Mouse (Mus musculus): ENCODE results near the gene Gpm6b. TPM values are rescaled to one million over a fixed set of nuclear protein-coding genes. Genes with fewer than 3 reads are reported as not detected.

The Gpm6b gene
- 39.0 and 39.6 TPM in 2 replicates for polyA plus RNA-seq (2015; fragmentation: Nextera tagmentation; extraction: Ambion mirVana)

- Histone ChIP-seq H3K27ac (ENCODE audit: low read length) (no peak within 1 kb of the TSS), H3K36me3 (ENCODE audit: control insufficient read depth, insufficient read depth, low read length) (no peaks in the 10 kb centered on the region), H3K4me3 (replicated peaks; ENCODE audit: low read length) (peak within 1 kb of the TSS; percentile 61), H3K27me3 (ENCODE audit: control insufficient read depth, insufficient read depth, low read length) (peaks cover 6% of the 10 kb centered on the region), H3K9me3 (replicated peaks; ENCODE audit: control insufficient read depth, low read length) (no peaks in the 10 kb centered on the region), H3K4me2 (ENCODE audit: low read depth, low read length) (peak within 1 kb of the TSS; percentile 69), H3K4me1 (ENCODE audit: control insufficient read depth, insufficient read depth, low read length) (no peaks in the 10 kb centered on the region), H3K9ac (ENCODE audit: low read length) (peak within 1 kb of the TSS; percentile 70)
- WGBS = 12% methylated on average over 59 of the region's 63 CpGs
- ATAC-seq (ENCODE audit: insufficient read depth, low FRiP score) = peak; percentile 94
These were observed at the start of gene Gpm6b for GRCm38 (mm10) chrX:166238831-166239460. Gpm6b (plus strand) TSS chrX:166238911.

GRCm38 (mm10) chrX:166196327-166196726 is 42.4 kb upstream of the Gpm6b start:
- Histone ChIP-seq H3K9ac (ENCODE audit: low read length) (no peak overlapping the region), H3K9me3 (replicated peaks; ENCODE audit: control insufficient read depth, low read length) (no peaks in the 10 kb centered on the region), H3K36me3 (ENCODE audit: control insufficient read depth, insufficient read depth, low read length) (no peaks in the 10 kb centered on the region), H3K4me1 (ENCODE audit: control insufficient read depth, insufficient read depth, low read length) (no peaks in the 10 kb centered on the region), H3K27ac (ENCODE audit: low read length) (no peak overlapping the region), H3K4me3 (replicated peaks; ENCODE audit: low read length) (no peak overlapping the region), H3K4me2 (ENCODE audit: low read depth, low read length) (no peak overlapping the region), H3K27me3 (ENCODE audit: control insufficient read depth, insufficient read depth, low read length) (no peaks in the 10 kb centered on the region; the same call in 1 of the 2 replicates)
- no peak for ATAC-seq (ENCODE audit: insufficient read depth, low FRiP score)

- no peak overlapping the region for H3K27ac ChIP-seq (ENCODE audit: low read length)
These were observed 40.4 kb upstream of the Gpm6b start for GRCm38 (mm10) chrX:166198266-166198665.

DNA sequence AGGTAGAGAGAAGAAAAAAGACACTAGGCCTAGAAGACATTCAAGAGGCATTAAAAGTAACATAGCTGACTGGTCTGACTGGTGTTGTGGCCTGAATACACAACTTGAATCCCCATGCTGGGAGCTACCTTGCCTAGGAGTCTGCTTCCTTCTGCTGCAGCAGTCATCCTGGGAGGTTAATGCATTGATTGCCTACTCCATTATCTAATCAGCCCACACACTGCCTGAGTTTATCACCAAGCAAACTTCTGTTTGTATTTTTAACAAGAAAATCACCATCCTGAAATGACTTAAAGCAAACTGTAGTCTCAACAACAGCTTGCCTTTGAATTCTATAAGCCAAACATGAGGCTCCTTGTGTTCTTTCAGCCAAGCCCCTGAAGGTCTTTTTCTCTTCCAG is 38.9 kb upstream of the Gpm6b start:
- Histone ChIP-seq H3K9me3 (replicated peaks; ENCODE audit: control insufficient read depth, low read length) (no peaks in the 10 kb centered on the region), H3K4me3 (replicated peaks; ENCODE audit: low read length) (no peak overlapping the region), H3K4me1 (ENCODE audit: control insufficient read depth, insufficient read depth, low read length) (no peaks in the 10 kb centered on the region), H3K36me3 (ENCODE audit: control insufficient read depth, insufficient read depth, low read length) (no peaks in the 10 kb centered on the region), H3K9ac (ENCODE audit: low read length) (no peak overlapping the region), H3K4me2 (ENCODE audit: low read depth, low read length) (no peak overlapping the region), H3K27ac (ENCODE audit: low read length) (peak overlapping the region; percentile 23; the same call in 1 of the 2 replicates), H3K27me3 (ENCODE audit: control insufficient read depth, insufficient read depth, low read length) (no peaks in the 10 kb centered on the region; the same call in 1 of the 2 replicates)
- no peak for ATAC-seq (ENCODE audit: insufficient read depth, low FRiP score)

More at GRCm38 (mm10) chrX:166198266-166198665, 40.4 kb upstream of the Gpm6b start:
- WGBS = 51% methylated on average over 2 of the region's 2 CpGs
- Histone ChIP-seq H3K4me2 (ENCODE audit: low read depth, low read length) (no peak overlapping the region), H3K27me3 (ENCODE audit: control insufficient read depth, insufficient read depth, low read length) (no peaks in the 10 kb centered on the region; the same call in 1 of the 2 replicates), H3K9me3 (replicated peaks; ENCODE audit: control insufficient read depth, low read length) (no peaks in the 10 kb centered on the region), H3K36me3 (ENCODE audit: control insufficient read depth, insufficient read depth, low read length) (no peaks in the 10 kb centered on the region), H3K9ac (ENCODE audit: low read length) (no peak overlapping the region), H3K4me3 (replicated peaks; ENCODE audit: low read length) (no peak overlapping the region), H3K4me1 (ENCODE audit: control insufficient read depth, insufficient read depth, low read length) (no peaks in the 10 kb centered on the region)
- ATAC-seq (ENCODE audit: insufficient read depth, low FRiP score) = peak; percentile 25; the same call in 1 of the 2 replicates

- Histone ChIP-seq H3K9me3 (replicated peaks; ENCODE audit: control insufficient read depth, low read length) (no peaks in the 10 kb centered on the region), H3K9ac (ENCODE audit: low read length) (no peak overlapping the region), H3K27ac (ENCODE audit: low read length) (no peak overlapping the region), H3K4me2 (ENCODE audit: low read depth, low read length) (no peak overlapping the region), H3K4me1 (ENCODE audit: control insufficient read depth, insufficient read depth, low read length) (no peaks in the 10 kb centered on the region), H3K27me3 (ENCODE audit: control insufficient read depth, insufficient read depth, low read length) (peaks cover 2% of the 10 kb centered on the region; the same call in 1 of the 2 replicates), H3K4me3 (replicated peaks; ENCODE audit: low read length) (no peak overlapping the region), H3K36me3 (ENCODE audit: control insufficient read depth, insufficient read depth, low read length) (no peaks in the 10 kb centered on the region)
- WGBS = 71% methylated on average over 2 of the region's 2 CpGs
- no peak for ATAC-seq (ENCODE audit: insufficient read depth, low FRiP score)
These were observed 24.1 kb upstream of the Gpm6b start for GRCm38 (mm10) chrX:166214576-166214975.

DNA sequence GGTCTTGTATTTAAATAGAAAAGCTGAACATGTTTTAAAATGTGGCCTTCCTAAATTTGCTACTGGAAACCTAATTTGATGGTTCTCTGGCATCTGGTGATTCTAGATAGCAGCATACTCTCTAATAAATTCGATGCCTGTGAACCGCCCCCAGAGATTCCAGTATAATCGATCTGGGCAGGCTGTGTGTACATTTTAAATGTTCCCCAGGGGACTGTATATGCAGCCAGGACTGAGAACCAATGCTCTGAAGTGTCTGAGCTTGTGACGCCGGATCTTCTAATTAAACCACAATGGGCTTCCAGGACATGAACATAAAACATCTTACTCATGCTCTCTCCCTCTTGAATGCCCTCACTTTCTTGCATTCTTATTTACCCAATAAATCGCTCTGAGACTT is 22.5 kb upstream of the Gpm6b start:
- Histone ChIP-seq H3K4me1 (ENCODE audit: control insufficient read depth, insufficient read depth, low read length) (no peaks in the 10 kb centered on the region), H3K27ac (ENCODE audit: low read length) (no peak overlapping the region), H3K9me3 (replicated peaks; ENCODE audit: control insufficient read depth, low read length) (no peaks in the 10 kb centered on the region), H3K27me3 (ENCODE audit: control insufficient read depth, insufficient read depth, low read length) (peaks cover 2% of the 10 kb centered on the region; the same call in 1 of the 2 replicates), H3K36me3 (ENCODE audit: control insufficient read depth, insufficient read depth, low read length) (no peaks in the 10 kb centered on the region), H3K9ac (ENCODE audit: low read length) (no peak overlapping the region), H3K4me2 (ENCODE audit: low read depth, low read length) (no peak overlapping the region), H3K4me3 (replicated peaks; ENCODE audit: low read length) (no peak overlapping the region)
- 75% methylated on average over 6 of the region's 6 CpGs for WGBS
- no peak for ATAC-seq (ENCODE audit: insufficient read depth, low FRiP score)

- Histone ChIP-seq H3K27me3 (ENCODE audit: control insufficient read depth, insufficient read depth, low read length) (peaks cover 2% of the 10 kb centered on the region; the same call in 1 of the 2 replicates), H3K36me3 (ENCODE audit: control insufficient read depth, insufficient read depth, low read length) (no peaks in the 10 kb centered on the region), H3K27ac (ENCODE audit: low read length) (no peak overlapping the region), H3K4me2 (ENCODE audit: low read depth, low read length) (no peak overlapping the region), H3K9me3 (replicated peaks; ENCODE audit: control insufficient read depth, low read length) (no peaks in the 10 kb centered on the region), H3K4me1 (ENCODE audit: control insufficient read depth, insufficient read depth, low read length) (no peaks in the 10 kb centered on the region), H3K9ac (ENCODE audit: low read length) (no peak overlapping the region), H3K4me3 (replicated peaks; ENCODE audit: low read length) (no peak overlapping the region)
- 91% methylated on average over 8 of the region's 8 CpGs for WGBS
- no peak for ATAC-seq (ENCODE audit: insufficient read depth, low FRiP score)
These were observed 22.0 kb upstream of the Gpm6b start for GRCm38 (mm10) chrX:166216720-166217119.

DNA sequence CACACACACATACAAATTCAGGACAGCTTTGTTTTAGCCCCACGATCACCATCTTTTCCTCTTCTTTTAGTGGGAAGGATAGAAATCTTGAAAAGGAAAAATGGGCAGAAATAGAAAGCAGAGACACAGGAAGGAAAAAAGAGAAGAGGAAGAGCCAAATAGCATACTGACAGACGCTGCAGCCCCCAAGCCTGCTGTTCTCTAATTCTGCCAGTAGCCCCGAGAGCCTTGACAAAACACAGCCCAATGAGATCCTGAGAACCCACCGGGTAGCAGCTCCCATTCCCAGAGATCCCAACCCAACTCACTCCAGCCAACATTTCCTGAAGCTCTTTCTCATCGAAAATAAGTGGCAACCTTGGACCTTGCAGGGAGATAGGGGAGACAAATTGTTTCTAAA is 19.4 kb upstream of the Gpm6b start:
- no peaks in the 10 kb centered on the region for H3K9me3 ChIP-seq (replicated peaks; ENCODE audit: control insufficient read depth, low read length)
- 39% methylated on average over 5 of the region's 5 CpGs for WGBS
- ATAC-seq (ENCODE audit: insufficient read depth, low FRiP score) = no peak

GRCm38 (mm10) chrX:166226856-166227255 is 11.9 kb upstream of the Gpm6b start:
- Histone ChIP-seq H3K36me3 (ENCODE audit: control insufficient read depth, insufficient read depth, low read length) (no peaks in the 10 kb centered on the region), H3K9me3 (replicated peaks; ENCODE audit: control insufficient read depth, low read length) (no peaks in the 10 kb centered on the region), H3K27me3 (ENCODE audit: control insufficient read depth, insufficient read depth, low read length) (peaks cover 4% of the 10 kb centered on the region), H3K4me3 (replicated peaks; ENCODE audit: low read length) (no peak overlapping the region), H3K4me1 (ENCODE audit: control insufficient read depth, insufficient read depth, low read length) (no peaks in the 10 kb centered on the region), H3K4me2 (ENCODE audit: low read depth, low read length) (no peak overlapping the region), H3K27ac (ENCODE audit: low read length) (no peak overlapping the region), H3K9ac (ENCODE audit: low read length) (no peak overlapping the region)
- no peak for ATAC-seq (ENCODE audit: insufficient read depth, low FRiP score)
- WGBS = 72% methylated on average over 5 of the region's 5 CpGs

More for the DNA sequence above, 19.4 kb upstream of the Gpm6b start:
- Histone ChIP-seq H3K9ac (ENCODE audit: low read length) (no peak overlapping the region), H3K4me2 (ENCODE audit: low read depth, low read length) (no peak overlapping the region), H3K4me1 (ENCODE audit: control insufficient read depth, insufficient read depth, low read length) (no peaks in the 10 kb centered on the region), H3K4me3 (replicated peaks; ENCODE audit: low read length) (no peak overlapping the region), H3K27me3 (ENCODE audit: control insufficient read depth, insufficient read depth, low read length) (peaks cover 2% of the 10 kb centered on the region; the same call in 1 of the 2 replicates), H3K36me3 (ENCODE audit: control insufficient read depth, insufficient read depth, low read length) (no peaks in the 10 kb centered on the region), H3K27ac (ENCODE audit: low read length) (no peak overlapping the region)
